Comparison of ENCODE assay signal across 33 mouse cellular contexts in the genomic region with DNA sequence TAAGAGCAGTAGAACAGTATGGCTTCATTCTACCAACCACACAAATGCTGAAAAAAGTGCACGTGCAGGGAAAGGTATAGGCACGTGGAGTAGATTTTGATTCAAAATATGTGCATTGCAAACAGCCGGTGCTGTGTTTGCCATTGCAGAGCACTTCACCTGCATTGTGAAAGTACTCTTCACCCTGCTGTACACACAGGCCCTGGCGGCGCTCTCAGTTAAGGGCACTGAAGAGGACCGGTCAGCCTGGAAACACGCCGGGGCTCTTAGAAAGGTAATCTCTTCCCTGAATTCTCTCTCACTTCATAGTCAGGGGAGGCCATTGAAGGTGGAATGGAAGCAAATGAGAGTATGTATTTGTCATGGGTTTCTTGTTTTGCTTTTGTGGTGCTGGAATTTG. TPM values are rescaled to one million over a fixed set of nuclear protein-coding genes. Genes with fewer than 3 reads are reported as not detected.
DNase-seq lines count a peak whose midpoint lies in the region; ATAC-seq and TF ChIP-seq lines count a peak whose summit lies in the region.
"Had no signal": no experiment of that assay in that cellular context is flagged by ENCODE, and none has a peak within 500 bp of the region (broad histone marks: within the 10 kb centered on the region; RNA-seq: fewer than 3 reads in every experiment).

No protein-coding gene starts in this region.

- no peaks in the 10 kb centered on the region for H3K27me3 ChIP-seq in lung, embryonic 14.5 days (ENCODE audit: insufficient read depth, low read length)
- H3K27me3 ChIP-seq in lung, postnatal 0 days (replicated peaks; ENCODE audit: insufficient read depth, low read length) = no peaks in the 10 kb centered on the region
- H3K27me3 ChIP-seq: CH12.LX; embryonic facial prominence, embryonic 12.5 days; embryonic facial prominence, embryonic 15.5 days; forebrain, embryonic 15.5 days; heart, embryonic 15.5 days; Patski had no signal

- TF ChIP-seq EP300 in lung, postnatal 0 days (IDR thresholded peaks at IDR 0.05) = peak; percentile 80

- H3K36me3 ChIP-seq in lung, embryonic 14.5 days (ENCODE audit: insufficient read depth) = peaks cover 43% of the 10 kb centered on the region
- peaks cover 17% of the 10 kb centered on the region; the same call in 1 of the 2 replicates for H3K36me3 ChIP-seq in lung, postnatal 0 days (ENCODE audit: insufficient read depth, low read length)

- no peak for TF ChIP-seq CTCF in lung, embryonic 14.5 days (IDR thresholded peaks at IDR 0.05; ENCODE audit: low read depth)
- TF ChIP-seq CTCF in lung, postnatal 0 days (IDR thresholded peaks at IDR 0.05) = peak; percentile 29; the same call in 1 of the 2 replicates

- 0 out of 2 replicates have a peak, but pooled peaks cover 5% of the 10 kb centered on the region for H3K4me1 ChIP-seq in lung, embryonic 14.5 days (ENCODE audit: insufficient read depth)
- H3K4me1 ChIP-seq in lung, postnatal 0 days (ENCODE audit: insufficient read depth, low read depth, low read length) = peaks cover 4% of the 10 kb centered on the region; the same call in 1 of the 2 replicates
- H3K4me1 ChIP-seq: embryonic facial prominence, embryonic 12.5 days; embryonic facial prominence, embryonic 15.5 days; forebrain, embryonic 15.5 days had no signal

- no peak overlapping the region for H3K4me2 ChIP-seq in lung, embryonic 14.5 days
- H3K4me2 ChIP-seq in lung, postnatal 0 days (replicated peaks; ENCODE audit: low read depth, low read length) = no peak overlapping the region
- H3K4me2 ChIP-seq: embryonic facial prominence, embryonic 12.5 days; embryonic facial prominence, embryonic 15.5 days; forebrain, embryonic 15.5 days; heart, embryonic 11.5 days; heart, embryonic 15.5 days; hindbrain, embryonic 14.5 days had no signal

- no peak overlapping the region for H3K4me3 ChIP-seq in lung, embryonic 14.5 days (ENCODE audit: low read depth, low read length)
- no peak overlapping the region for H3K4me3 ChIP-seq in lung, postnatal 0 days (ENCODE audit: low read depth, low read length)
- H3K4me3 ChIP-seq: embryonic facial prominence, embryonic 12.5 days; embryonic facial prominence, embryonic 15.5 days; forebrain, embryonic 15.5 days; heart, embryonic 15.5 days had no signal

- H3K27ac ChIP-seq in lung, embryonic 14.5 days (ENCODE audit: low read depth) = peak overlapping the region; percentile 16; the same call in 1 of the 2 replicates
- peak overlapping the region; percentile 74 for H3K27ac ChIP-seq in lung, postnatal 0 days (ENCODE audit: low read length)
- H3K27ac ChIP-seq: embryonic facial prominence, embryonic 12.5 days; embryonic facial prominence, embryonic 15.5 days; forebrain, embryonic 15.5 days; heart, embryonic 15.5 days; hindbrain, embryonic 14.5 days; hindbrain, postnatal 0 days had no signal

- no peaks in the 10 kb centered on the region for H3K9me3 ChIP-seq in lung, embryonic 14.5 days (ENCODE audit: low read depth, low read length)
- H3K9me3 ChIP-seq in lung, postnatal 0 days (ENCODE audit: low read length) = no peaks in the 10 kb centered on the region
- H3K9me3 ChIP-seq: embryonic facial prominence, embryonic 12.5 days; embryonic facial prominence, embryonic 15.5 days; forebrain, embryonic 15.5 days; G1E; heart, embryonic 15.5 days had no signal

- H3K9ac ChIP-seq in lung, embryonic 14.5 days = no peak overlapping the region
- H3K9ac ChIP-seq in lung, postnatal 0 days (replicated peaks; ENCODE audit: low read depth) = no peak overlapping the region
- H3K9ac ChIP-seq: embryonic facial prominence, embryonic 12.5 days; embryonic facial prominence, embryonic 15.5 days; forebrain, embryonic 15.5 days; heart, embryonic 15.5 days; hindbrain, embryonic 14.5 days had no signal

- 76% methylated on average over 8 of the region's 8 CpGs for WGBS in lung, embryonic 14.5 days
- WGBS in lung, postnatal 0 days = 76% methylated on average over 8 of the region's 8 CpGs

- DNase-seq in lung, adult 18-20 months = peak; percentile 80 to 85
- DNase-seq in lung, embryonic 14.5 days = peak; percentile 73
- peak; percentile 94 for DNase-seq in lung, postnatal 0 days (ENCODE audit: low spot score)
- DNase-seq in lung, postnatal 25 days (ENCODE audit: low spot score) = peak; percentile 74
- no peak for DNase-seq in heart, adult 18-20 months
- DNase-seq in kidney, adult 8-10 months = no peak
- no peak for DNase-seq in frontal cortex, postnatal 10 days (ENCODE audit: low spot score in 2 of 2)
- no peak for DNase-seq in left cerebral cortex, adult 9 months (ENCODE audit: low spot score in 2 of 2)
- DNase-seq: adrenal gland, postnatal 10 days; adrenal gland, postnatal 36 days; B cell, adult 2 months; cerebellum, adult 18-20 months; cerebellum, adult 9-10 months; cerebellum, postnatal 25 days; gastrocnemius, postnatal 10 days; gastrocnemius, postnatal 36 days; heart, postnatal 10 days; heart, postnatal 36 days had no signal

- ATAC-seq in lung, embryonic 14.5 days (ENCODE audit: insufficient read depth) = peak; percentile 95
- peak; percentile 100 for ATAC-seq in lung, postnatal 0 days
- ATAC-seq: forebrain, embryonic 15.5 days; hindbrain, postnatal 0 days; Patski had no signal

RNA-seq across cellular contexts. Expression of gene Myo3b, which starts 26.0 kb away (rescaled TPM):
- polyA plus RNA-seq in lung, embryonic 14.5 days (2014; fragmentation: Nextera tagmentation; extraction: Ambion mirVana) = 0.24 and 0.46 TPM in 2 replicates
- polyA plus RNA-seq in lung, postnatal 0 days (2015; fragmentation: Nextera tagmentation; extraction: Ambion mirVana) = 0.25 and 0.36 TPM in 2 replicates
- under 1 TPM in 1 of 2 experiments, not detected in 1; 0.07 TPM for total RNA-seq in heart, adult 18-20 months (2021)
- total RNA-seq: adrenal gland, adult 18-20 months; adrenal gland, postnatal 10 days; adrenal gland, postnatal 36 days; common myeloid progenitor, adult 5-6 weeks; gastrocnemius, adult 18-20 months; gastrocnemius, postnatal 36 days; granulocyte monocyte progenitor cell, adult 5-6 weeks had no signal
- polyA plus RNA-seq: embryonic facial prominence, embryonic 15.5 days; forebrain, embryonic 11.5 days; G1E had no signal

Comparison
In these comparisons a context has a peak if more than half of its experiments do, and no peak if none do; other contexts are left out.
1. DNase-seq: peak in lung, adult 18-20 months (2 of 2), lung, embryonic 14.5 days (single experiment), lung, postnatal 0 days (single experiment) and lung, postnatal 25 days (single experiment); none in heart, adult 18-20 months (0 of 2), kidney, adult 8-10 months (0 of 2), frontal cortex, postnatal 10 days (0 of 2) and left cerebral cortex, adult 9 months (0 of 2).